Mouse (Mus musculus) lung, embryonic 14.5 days (tissue): ENCODE data around the gene Ube2ql1. TPM values are rescaled to one million over a fixed set of nuclear protein-coding genes. Genes with fewer than 3 reads are reported as not detected.

Source experiments
- ATAC-seq: fragments of 200-750 bp; cut with Nextera tagmentation; 2 replicates; pipeline ENCODE4 v1.8.0; 2017; ENCODE audit warnings: mild to moderate bottlenecking, moderate TSS enrichment, moderate library complexity; ENCODE audit not compliant: insufficient read depth
- DNase-seq: peaks from one replicate; pipeline ENCODE4 v3.0.0-alpha.2; 2015
- H3K27ac ChIP-seq: fragments of 300-500 bp; sonication (generic); 2 replicates; pipeline ENCODE4 v1.5.1; 2014; ENCODE audit warnings: low read depth, mild to moderate bottlenecking, moderate library complexity
- H3K27me3 ChIP-seq: fragments of 300-500 bp; sonication (generic); 2 replicates; pipeline ENCODE4 v1.6.1; 2014; ENCODE audit warnings: low read length, control low read depth; ENCODE audit not compliant: insufficient read depth
- H3K36me3 ChIP-seq: fragments of 300-500 bp; sonication (generic); 2 replicates; pipeline ENCODE4 v1.6.1; 2014; ENCODE audit warnings: control low read depth; ENCODE audit not compliant: insufficient read depth
- H3K4me1 ChIP-seq: fragments of 300-500 bp; sonication (generic); 2 replicates; pipeline ENCODE4 v1.6.1; 2014; ENCODE audit warnings: antibody characterized with exemption, control low read depth; ENCODE audit not compliant: insufficient read depth
- H3K4me2 ChIP-seq: fragments of 300-500 bp; sonication (generic); 2 replicates; pipeline ENCODE4 v1.6.1; 2014; ENCODE audit warnings: mild to moderate bottlenecking
- H3K4me3 ChIP-seq: fragments of 300-500 bp; sonication (generic); 2 replicates; pipeline ENCODE4 v1.5.1; 2014; ENCODE audit warnings: low read depth, low read length
- H3K9ac ChIP-seq: fragments of 300-500 bp; sonication (generic); 2 replicates; pipeline ENCODE4 v1.6.1; 2014
- H3K9me3 ChIP-seq: fragments of 300-500 bp; sonication (generic); 2 replicates; pipeline ENCODE4 v1.6.1; 2016; ENCODE audit warnings: low read depth, low read length, control low read depth
- CTCF ChIP-seq: IDR thresholded peaks from 2 replicates; pipeline ENCODE4 v1.5.1; 2016; ENCODE audit warnings: antibody characterized with exemption, low read depth
- WGBS: fragments of 180-500 bp; shearing (Covaris S2); extraction: QIAGEN DNeasy Blood & Tissue Kit; methylation state at CpG from one replicate; pipeline ENCODE4 v1.1.7; 2014; 5-methylcytosine and 5-hydroxymethylcytosine counted together
- polyA plus RNA-seq: library from polyadenylated mRNA; unstranded; fragments of >200 nt; fragmentation: Nextera tagmentation; extraction: Ambion mirVana; gene quantifications from 2 replicates; pipeline ENCODE4 v1.2.1, GENCODE M21; 2014

Ube2ql1 gene
- polyA plus RNA-seq, 1 experiment from 2014 or later, result 0.34 TPM

GRCm38 (mm10) chr13:69685406-69685818 is 54.3 kb downstream of the Ube2ql1 start:
- no peaks in the 10 kb centered on the region for H3K27me3 ChIP-seq
- H3K4me1 ChIP-seq, result no peaks in the 10 kb centered on the region
- no peak for DNase-seq
- H3K4me3 ChIP-seq, result no peak overlapping the region
- no peak overlapping the region for H3K27ac ChIP-seq
- ATAC-seq, result no peak
- no peak for TF ChIP-seq CTCF
- 40% methylated on average over 5 of the region's 5 CpGs for WGBS
- no peak overlapping the region for H3K4me2 ChIP-seq
- H3K36me3 ChIP-seq, result no peaks in the 10 kb centered on the region
- no peaks in the 10 kb centered on the region for H3K9me3 ChIP-seq
- no peak overlapping the region for H3K9ac ChIP-seq

DNA sequence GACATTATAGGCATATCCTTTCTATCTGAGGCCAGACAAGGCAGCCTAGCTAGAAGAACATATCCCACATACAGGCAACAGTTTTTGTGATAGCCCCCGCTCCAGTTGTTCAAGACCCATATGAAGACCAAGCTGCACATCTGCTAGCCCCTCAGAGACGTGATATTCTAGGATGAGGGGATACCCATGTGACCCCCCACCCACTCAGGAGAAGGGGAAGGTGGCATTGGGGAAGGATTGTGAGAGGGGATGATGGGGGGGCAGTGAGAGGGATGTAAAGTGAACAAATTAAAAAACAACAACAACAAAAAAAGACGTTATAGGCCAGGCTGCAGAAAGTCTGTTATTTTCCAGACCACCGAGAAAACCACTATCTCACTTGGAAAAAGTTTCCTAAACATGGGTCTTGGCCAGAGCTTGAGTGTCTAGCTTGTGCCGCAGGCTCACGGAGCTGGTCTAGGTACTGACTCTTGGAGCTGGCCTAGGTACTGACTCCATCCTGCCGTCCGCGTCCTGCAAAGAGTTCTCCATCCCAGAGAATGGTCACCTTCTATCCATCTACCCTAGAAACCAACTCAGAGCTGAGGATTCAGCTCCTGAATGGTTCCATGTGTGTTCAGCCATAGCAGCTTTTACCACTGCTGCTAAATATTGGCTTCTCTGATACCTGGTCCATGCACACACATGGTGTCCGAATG is 65.6 kb downstream of the Ube2ql1 start:
- Histone ChIP-seq H3K36me3 (no peaks in the 10 kb centered on the region), H3K9me3 (no peaks in the 10 kb centered on the region), H3K27ac (no peak overlapping the region), H3K4me2 (no peak overlapping the region), H3K9ac (no peak overlapping the region), H3K4me3 (no peak overlapping the region), H3K27me3 (no peaks in the 10 kb centered on the region), H3K4me1 (no peaks in the 10 kb centered on the region)
- WGBS, result 48% methylated on average over 10 of the region's 10 CpGs
- TF ChIP-seq CTCF, result no peak
- ATAC-seq (no peak), DNase-seq (peak; percentile 32)

- Histone ChIP-seq H3K9ac (no peak overlapping the region), H3K4me1 (no peaks in the 10 kb centered on the region), H3K27ac (no peak overlapping the region), H3K9me3 (no peaks in the 10 kb centered on the region), H3K27me3 (no peaks in the 10 kb centered on the region), H3K4me2 (no peak overlapping the region), H3K4me3 (no peak overlapping the region), H3K36me3 (no peaks in the 10 kb centered on the region)
- ATAC-seq (no peak), DNase-seq (no peak)
- no peak for TF ChIP-seq CTCF
- 77% methylated on average over 5 of the region's 5 CpGs for WGBS
Observed at GRCm38 (mm10) chr13:69673197-69673920, 66.3 kb downstream of the Ube2ql1 start.

DNA sequence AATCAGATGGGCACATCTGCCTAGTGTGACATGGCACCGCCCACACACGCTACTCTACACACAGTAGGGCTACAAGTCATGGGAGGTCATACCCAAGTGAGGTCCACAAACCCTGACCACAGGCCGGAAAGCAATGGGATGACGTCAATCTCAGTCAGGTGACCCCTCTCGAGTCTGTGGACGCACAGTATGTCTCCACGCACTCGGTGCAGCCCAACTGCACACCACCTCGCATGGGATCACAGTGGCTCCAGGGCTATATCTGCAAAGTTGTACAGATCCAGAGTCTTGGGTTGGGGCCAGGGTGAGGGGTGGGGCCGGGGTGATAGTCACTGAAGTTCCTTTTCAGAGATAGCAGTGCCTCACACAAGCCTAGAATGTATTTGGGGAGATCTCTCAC is 67.1 kb downstream of the Ube2ql1 start:
- H3K9ac ChIP-seq, result no peak overlapping the region
- ATAC-seq, result no peak
- H3K36me3 ChIP-seq, result no peaks in the 10 kb centered on the region
- no peaks in the 10 kb centered on the region for H3K9me3 ChIP-seq
- no peak overlapping the region for H3K27ac ChIP-seq
- 89% methylated on average over 10 of the region's 10 CpGs for WGBS
- H3K4me2 ChIP-seq, result no peak overlapping the region
- no peak overlapping the region for H3K4me3 ChIP-seq
- DNase-seq, result no peak
- no peak for TF ChIP-seq CTCF
- H3K4me1 ChIP-seq, result no peaks in the 10 kb centered on the region
- H3K27me3 ChIP-seq, result no peaks in the 10 kb centered on the region

DNA sequence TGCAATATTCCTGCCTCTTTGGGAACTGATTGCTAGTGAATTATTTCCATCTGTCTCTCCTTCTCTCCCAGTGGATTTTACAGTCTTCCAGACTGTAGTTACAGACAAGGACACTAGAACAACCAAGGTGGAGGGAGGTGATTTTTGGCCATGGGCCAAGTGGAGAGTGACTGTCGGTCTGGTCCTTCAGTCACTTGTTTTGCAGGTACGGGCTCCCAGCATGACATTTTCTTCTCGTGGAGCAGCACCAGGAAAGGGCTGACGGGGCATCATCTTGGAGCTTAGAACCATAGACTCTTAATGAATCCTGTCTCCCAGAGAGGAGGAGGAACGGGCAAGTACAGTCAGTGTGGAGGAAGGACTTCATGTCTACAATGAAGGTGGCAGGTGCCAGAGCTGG is 67.6 kb downstream of the Ube2ql1 start:
- Histone ChIP-seq H3K36me3 (no peaks in the 10 kb centered on the region), H3K27ac (no peak overlapping the region), H3K9me3 (no peaks in the 10 kb centered on the region), H3K9ac (no peak overlapping the region), H3K4me2 (no peak overlapping the region), H3K4me3 (no peak overlapping the region), H3K27me3 (no peaks in the 10 kb centered on the region), H3K4me1 (no peaks in the 10 kb centered on the region)
- no peak for ATAC-seq
- no peak for TF ChIP-seq CTCF
- no peak for DNase-seq
- WGBS, result 79% methylated on average over 5 of the region's 5 CpGs

- no peak for TF ChIP-seq CTCF
- H3K4me3 ChIP-seq, result no peak overlapping the region
- WGBS, result 57% methylated on average over 3 of the region's 3 CpGs
- ATAC-seq (no peak), DNase-seq (no peak)
- no peak overlapping the region for H3K9ac ChIP-seq
- H3K27me3 ChIP-seq, result no peaks in the 10 kb centered on the region
- no peaks in the 10 kb centered on the region for H3K36me3 ChIP-seq
- H3K4me1 ChIP-seq, result no peaks in the 10 kb centered on the region
- no peak overlapping the region for H3K27ac ChIP-seq
- no peaks in the 10 kb centered on the region for H3K9me3 ChIP-seq
- H3K4me2 ChIP-seq, result no peak overlapping the region
Observed at GRCm38 (mm10) chr13:69654508-69654907, 85.2 kb downstream of the Ube2ql1 start.

Other genes with a start within 250 kb of the Ube2ql1 start
- 130 TPM in 2 replicates for gene Nsun2, start 206.1 kb downstream of the Ube2ql1 start, polyA plus RNA-seq
- gene Tent4a, start 205.3 kb downstream of the Ube2ql1 start, polyA plus RNA-seq, result 7.5 and 8.9 TPM in 2 replicates
- 24.8 and 29.2 TPM in 2 replicates for gene Srd5a1, start 128.4 kb downstream of the Ube2ql1 start, polyA plus RNA-seq
- 137 and 143 TPM in 2 replicates for gene Med10, start 62.5 kb upstream of the Ube2ql1 start, polyA plus RNA-seq